Mouse (Mus musculus): ENCODE results near the gene Tcirg1. TPM values are rescaled to one million over a fixed set of nuclear protein-coding genes. Genes with fewer than 3 reads are reported as not detected.

Tcirg1 gene
- 43.1 and 46.6 TPM in 2 replicates for polyA plus RNA-seq (2015; fragmentation: Nextera tagmentation; extraction: Ambion mirVana)

- peaks cover 26% of the 10 kb centered on the region for H3K36me3 ChIP-seq (ENCODE audit: control insufficient read depth, insufficient read depth, low read length)
- peak; percentile 91 for ATAC-seq (ENCODE audit: insufficient read depth, low FRiP score)
Measured at GRCm38 (mm10) chr19:3906795-3907786, at the start of gene Tcirg1. Gene Tcirg1, minus strand, starts transcription at chr19:3907133.

GRCm38 (mm10) chr19:3955804-3956203 lies 48.9 kb upstream of the Tcirg1 start:
- ATAC-seq (ENCODE audit: insufficient read depth, low FRiP score) = no peak; the same call in 1 of the 2 replicates
- Histone ChIP-seq H3K4me2 (ENCODE audit: low read depth, low read length) (no peak overlapping the region), H3K9ac (ENCODE audit: low read length) (no peak overlapping the region), H3K36me3 (ENCODE audit: control insufficient read depth, insufficient read depth, low read length) (no peaks in the 10 kb centered on the region), H3K27me3 (ENCODE audit: control insufficient read depth, insufficient read depth, low read length) (no peaks in the 10 kb centered on the region), H3K9me3 (replicated peaks; ENCODE audit: control insufficient read depth, low read length) (no peaks in the 10 kb centered on the region), H3K4me1 (ENCODE audit: control insufficient read depth, insufficient read depth, low read length) (no peaks in the 10 kb centered on the region), H3K4me3 (replicated peaks; ENCODE audit: low read length) (no peak overlapping the region), H3K27ac (ENCODE audit: low read length) (no peak overlapping the region)
- 35% methylated on average over 4 of the region's 4 CpGs for WGBS

More at GRCm38 (mm10) chr19:3906795-3907786, at the start of gene Tcirg1:
- H3K4me1 ChIP-seq (ENCODE audit: control insufficient read depth, insufficient read depth, low read length) = peaks cover 34% of the 10 kb centered on the region
- peak within 1 kb of the TSS; percentile 85 for H3K4me3 ChIP-seq (replicated peaks; ENCODE audit: low read length)
- WGBS = 3% methylated on average over 36 of the region's 36 CpGs
- peak within 1 kb of the TSS; percentile 84 for H3K27ac ChIP-seq (ENCODE audit: low read length)
- no peaks in the 10 kb centered on the region for H3K9me3 ChIP-seq (replicated peaks; ENCODE audit: control insufficient read depth, low read length)
- H3K9ac ChIP-seq (ENCODE audit: low read length) = peak within 1 kb of the TSS; percentile 91
- H3K27me3 ChIP-seq (ENCODE audit: control insufficient read depth, insufficient read depth, low read length) = no peaks in the 10 kb centered on the region
- H3K4me2 ChIP-seq (ENCODE audit: low read depth, low read length) = peak within 1 kb of the TSS; percentile 73

GRCm38 (mm10) chr19:3955033-3955432 lies 48.1 kb upstream of the Tcirg1 start:
- no peak overlapping the region for H3K4me2 ChIP-seq (ENCODE audit: low read depth, low read length)
- H3K36me3 ChIP-seq (ENCODE audit: control insufficient read depth, insufficient read depth, low read length) = no peaks in the 10 kb centered on the region
- 67% methylated on average over 3 of the region's 3 CpGs for WGBS
- no peak for ATAC-seq (ENCODE audit: insufficient read depth, low FRiP score)
- H3K4me1 ChIP-seq (ENCODE audit: control insufficient read depth, insufficient read depth, low read length) = no peaks in the 10 kb centered on the region
- no peak overlapping the region for H3K27ac ChIP-seq (ENCODE audit: low read length)
- no peaks in the 10 kb centered on the region for H3K9me3 ChIP-seq (replicated peaks; ENCODE audit: control insufficient read depth, low read length)
- no peak overlapping the region for H3K9ac ChIP-seq (ENCODE audit: low read length)
- no peak overlapping the region for H3K4me3 ChIP-seq (replicated peaks; ENCODE audit: low read length)
- no peaks in the 10 kb centered on the region for H3K27me3 ChIP-seq (ENCODE audit: control insufficient read depth, insufficient read depth, low read length)

GRCm38 (mm10) chr19:3952099-3952498 lies 45.2 kb upstream of the Tcirg1 start:
- H3K27ac ChIP-seq (ENCODE audit: low read length) = no peak overlapping the region
- WGBS = 28% methylated on average over 1 of the region's 1 CpGs
- no peaks in the 10 kb centered on the region for H3K27me3 ChIP-seq (ENCODE audit: control insufficient read depth, insufficient read depth, low read length)
- no peak overlapping the region for H3K4me3 ChIP-seq (replicated peaks; ENCODE audit: low read length)
- H3K9ac ChIP-seq (ENCODE audit: low read length) = no peak overlapping the region
- H3K36me3 ChIP-seq (ENCODE audit: control insufficient read depth, insufficient read depth, low read length) = no peaks in the 10 kb centered on the region
- no peak overlapping the region for H3K4me2 ChIP-seq (ENCODE audit: low read depth, low read length)
- no peaks in the 10 kb centered on the region for H3K9me3 ChIP-seq (replicated peaks; ENCODE audit: control insufficient read depth, low read length)
- no peaks in the 10 kb centered on the region for H3K4me1 ChIP-seq (ENCODE audit: control insufficient read depth, insufficient read depth, low read length)
- ATAC-seq (ENCODE audit: insufficient read depth, low FRiP score) = no peak

- Histone ChIP-seq H3K27me3 (ENCODE audit: control insufficient read depth, insufficient read depth, low read length) (no peaks in the 10 kb centered on the region), H3K9me3 (replicated peaks; ENCODE audit: control insufficient read depth, low read length) (no peaks in the 10 kb centered on the region), H3K4me2 (ENCODE audit: low read depth, low read length) (no peak overlapping the region), H3K36me3 (ENCODE audit: control insufficient read depth, insufficient read depth, low read length) (no peaks in the 10 kb centered on the region), H3K4me3 (replicated peaks; ENCODE audit: low read length) (no peak overlapping the region), H3K9ac (ENCODE audit: low read length) (no peak overlapping the region), H3K4me1 (ENCODE audit: control insufficient read depth, insufficient read depth, low read length) (no peaks in the 10 kb centered on the region), H3K27ac (ENCODE audit: low read length) (no peak overlapping the region)
- no peak for ATAC-seq (ENCODE audit: insufficient read depth, low FRiP score)
Measured at GRCm38 (mm10) chr19:3951461-3951860, 44.5 kb upstream of the Tcirg1 start.

GRCm38 (mm10) chr19:3950331-3950730 lies 43.4 kb upstream of the Tcirg1 start:
- ATAC-seq (ENCODE audit: insufficient read depth, low FRiP score) = no peak
- Histone ChIP-seq H3K4me2 (ENCODE audit: low read depth, low read length) (no peak overlapping the region), H3K27ac (ENCODE audit: low read length) (no peak overlapping the region)

GRCm38 (mm10) chr19:3948546-3948945 lies 41.6 kb upstream of the Tcirg1 start:
- no peak for ATAC-seq (ENCODE audit: insufficient read depth, low FRiP score)
- Histone ChIP-seq H3K4me3 (replicated peaks; ENCODE audit: low read length) (no peak overlapping the region), H3K27ac (ENCODE audit: low read length) (no peak overlapping the region), H3K9ac (ENCODE audit: low read length) (no peak overlapping the region), H3K4me2 (ENCODE audit: low read depth, low read length) (no peak overlapping the region), H3K27me3 (ENCODE audit: control insufficient read depth, insufficient read depth, low read length) (no peaks in the 10 kb centered on the region), H3K9me3 (replicated peaks; ENCODE audit: control insufficient read depth, low read length) (no peaks in the 10 kb centered on the region), H3K36me3 (ENCODE audit: control insufficient read depth, insufficient read depth, low read length) (no peaks in the 10 kb centered on the region), H3K4me1 (ENCODE audit: control insufficient read depth, insufficient read depth, low read length) (no peaks in the 10 kb centered on the region)
- WGBS = 67% methylated on average over 14 of the region's 14 CpGs

More at GRCm38 (mm10) chr19:3950331-3950730, 43.4 kb upstream of the Tcirg1 start:
- H3K36me3 ChIP-seq (ENCODE audit: control insufficient read depth, insufficient read depth, low read length) = no peaks in the 10 kb centered on the region
- no peak overlapping the region for H3K4me3 ChIP-seq (replicated peaks; ENCODE audit: low read length)
- no peak overlapping the region for H3K9ac ChIP-seq (ENCODE audit: low read length)
- 72% methylated on average over 3 of the region's 3 CpGs for WGBS
- no peaks in the 10 kb centered on the region for H3K9me3 ChIP-seq (replicated peaks; ENCODE audit: control insufficient read depth, low read length)
- H3K4me1 ChIP-seq (ENCODE audit: control insufficient read depth, insufficient read depth, low read length) = no peaks in the 10 kb centered on the region
- H3K27me3 ChIP-seq (ENCODE audit: control insufficient read depth, insufficient read depth, low read length) = no peaks in the 10 kb centered on the region

- H3K9me3 ChIP-seq (replicated peaks; ENCODE audit: control insufficient read depth, low read length) = no peaks in the 10 kb centered on the region
- no peak overlapping the region for H3K4me3 ChIP-seq (replicated peaks; ENCODE audit: low read length)
- H3K27me3 ChIP-seq (ENCODE audit: control insufficient read depth, insufficient read depth, low read length) = no peaks in the 10 kb centered on the region
- H3K4me2 ChIP-seq (ENCODE audit: low read depth, low read length) = no peak overlapping the region
- WGBS = 84% methylated on average over 3 of the region's 3 CpGs
- H3K36me3 ChIP-seq (ENCODE audit: control insufficient read depth, insufficient read depth, low read length) = no peaks in the 10 kb centered on the region
- H3K27ac ChIP-seq (ENCODE audit: low read length) = no peak overlapping the region
- H3K4me1 ChIP-seq (ENCODE audit: control insufficient read depth, insufficient read depth, low read length) = peaks cover 3% of the 10 kb centered on the region; the same call in 1 of the 2 replicates
- no peak for ATAC-seq (ENCODE audit: insufficient read depth, low FRiP score)
- no peak overlapping the region for H3K9ac ChIP-seq (ENCODE audit: low read length)
Measured at GRCm38 (mm10) chr19:3947813-3948212, 40.9 kb upstream of the Tcirg1 start.

GRCm38 (mm10) chr19:3946715-3947114 lies 39.8 kb upstream of the Tcirg1 start:
- no peak overlapping the region for H3K4me2 ChIP-seq (ENCODE audit: low read depth, low read length)
- ATAC-seq (ENCODE audit: insufficient read depth, low FRiP score) = peak; percentile 35; the same call in 1 of the 2 replicates
- H3K27ac ChIP-seq (ENCODE audit: low read length) = no peak overlapping the region
- H3K36me3 ChIP-seq (ENCODE audit: control insufficient read depth, insufficient read depth, low read length) = no peaks in the 10 kb centered on the region
- H3K9me3 ChIP-seq (replicated peaks; ENCODE audit: control insufficient read depth, low read length) = no peaks in the 10 kb centered on the region
- no peak overlapping the region for H3K4me3 ChIP-seq (replicated peaks; ENCODE audit: low read length)
- peaks cover 3% of the 10 kb centered on the region; the same call in 1 of the 2 replicates for H3K4me1 ChIP-seq (ENCODE audit: control insufficient read depth, insufficient read depth, low read length)
- H3K27me3 ChIP-seq (ENCODE audit: control insufficient read depth, insufficient read depth, low read length) = no peaks in the 10 kb centered on the region
- WGBS = 20% methylated on average over 2 of the region's 2 CpGs
- no peak overlapping the region for H3K9ac ChIP-seq (ENCODE audit: low read length)

Data from stomach, embryonic 16.5 days (tissue).